Mouse (Mus musculus) gastrocnemius, postnatal 4 days (tissue): Measurements from ENCODE around the gene Glis3. TPM values are rescaled to one million over a fixed set of nuclear protein-coding genes. Genes with fewer than 3 reads are reported as not detected.

ENCODE experiments used
- DNase-seq, 2 experiments: peaks; one replicate each; pipeline ENCODE4 v3.0.0; 2021 to 2022; ENCODE audit warnings: low spot score in 2 of 2, mixed read lengths in 2 of 2
- total RNA-seq, 2 experiments: library from RNA; stranded (reverse); gene quantifications; 2 replicates each; pipeline ENCODE4 v1.2.3; 2021

The Glis3 gene
- total RNA-seq, 2 experiments from 2014 or later: 3.6 to 4.7 TPM

- no peak for DNase-seq
These were observed 85.7 kb downstream of the Glis3 start for GRCm38 (mm10) chr19:28594215-28594614.

DNA sequence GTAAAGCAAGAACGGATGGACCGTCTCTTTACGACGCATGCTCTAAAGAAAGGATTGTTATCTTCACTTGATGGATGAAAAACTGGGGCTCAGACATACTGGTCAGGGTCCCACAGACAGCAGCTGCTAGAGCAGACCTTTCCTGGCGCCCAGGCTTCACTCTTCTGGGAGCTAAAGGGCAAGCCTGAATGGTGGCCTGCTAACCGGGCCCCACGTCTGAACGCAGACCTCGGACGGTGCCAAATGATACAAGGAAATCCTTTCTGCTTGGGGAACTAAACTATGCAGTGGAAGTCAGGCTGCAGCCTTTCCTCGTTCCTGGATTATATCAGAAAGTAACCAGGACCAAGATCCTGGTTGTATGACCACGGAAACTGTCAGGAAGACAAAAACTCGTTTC, 86.9 kb downstream of the Glis3 start:
- DNase-seq: no peak

- no peak for DNase-seq
These were observed 88.0 kb downstream of the Glis3 start for GRCm38 (mm10) chr19:28591736-28592477.

GRCm38 (mm10) chr19:28580499-28580898, 99.4 kb downstream of the Glis3 start:
- DNase-seq: no peak

- no peak for DNase-seq
These were observed 100.0 kb downstream of the Glis3 start for GRCm38 (mm10) chr19:28579724-28580375.

DNA sequence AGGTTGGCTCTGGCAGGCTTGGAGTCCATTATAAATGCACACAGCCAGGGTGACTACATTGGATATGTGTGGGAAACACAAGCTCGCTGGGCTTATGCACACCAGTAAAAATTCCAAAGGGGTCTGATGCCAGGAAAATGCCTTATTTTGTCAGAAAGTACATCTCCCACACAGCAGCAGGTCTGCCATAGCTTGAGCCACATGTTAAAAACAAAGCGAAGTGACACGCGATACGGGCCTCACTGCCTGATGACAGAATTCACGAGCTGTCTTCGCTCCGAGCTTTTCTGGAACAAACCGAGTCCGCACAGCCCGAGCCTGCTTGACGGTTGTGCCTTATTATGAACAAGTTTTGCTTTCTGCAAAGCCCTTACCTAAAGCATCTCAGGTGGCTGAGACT, 102.9 kb downstream of the Glis3 start:
- no peak for DNase-seq

GRCm38 (mm10) chr19:28576619-28577018, 103.3 kb downstream of the Glis3 start:
- no peak for DNase-seq

DNA sequence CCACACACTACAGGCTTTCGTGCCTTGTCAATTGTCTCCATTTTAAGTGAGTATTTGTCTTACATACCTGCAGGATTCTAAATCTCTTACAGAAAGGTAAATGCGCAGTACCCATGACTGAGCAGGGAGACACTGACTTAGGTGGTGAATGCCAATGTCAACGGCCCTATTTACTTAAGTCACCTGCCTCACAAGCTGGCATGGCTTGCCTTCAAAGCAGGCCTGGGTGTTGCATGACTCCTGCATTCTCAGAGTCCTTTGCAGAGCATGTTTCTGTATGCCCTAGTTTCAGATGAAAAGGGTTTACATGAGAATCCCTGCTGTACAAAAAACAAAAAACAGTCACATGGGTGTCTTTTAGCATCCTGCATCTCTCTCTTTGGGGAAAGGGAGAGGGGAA, 106.2 kb downstream of the Glis3 start:
- DNase-seq: no peak

- DNase-seq: no peak
These were observed 110.0 kb downstream of the Glis3 start for GRCm38 (mm10) chr19:28569856-28570255.

DNA sequence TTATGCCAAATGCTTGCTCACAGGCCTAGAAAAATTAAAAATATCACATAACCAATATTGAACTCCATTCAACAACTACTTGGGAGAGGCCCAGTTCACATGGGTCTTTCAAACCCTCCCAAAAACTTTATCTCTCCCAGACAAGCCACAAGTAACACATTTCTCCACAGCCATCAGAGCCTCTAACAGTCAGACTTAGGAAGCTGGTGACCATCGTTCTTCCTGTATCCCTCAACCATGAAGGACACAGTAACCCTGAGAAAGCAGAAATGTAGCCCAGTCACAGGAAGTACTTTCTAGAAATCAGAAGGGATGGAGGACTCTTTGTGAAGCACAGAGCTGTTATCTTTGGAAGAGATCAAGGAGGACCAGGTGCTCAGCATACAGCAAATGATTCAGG, 112.8 kb downstream of the Glis3 start:
- DNase-seq: no peak

DNA sequence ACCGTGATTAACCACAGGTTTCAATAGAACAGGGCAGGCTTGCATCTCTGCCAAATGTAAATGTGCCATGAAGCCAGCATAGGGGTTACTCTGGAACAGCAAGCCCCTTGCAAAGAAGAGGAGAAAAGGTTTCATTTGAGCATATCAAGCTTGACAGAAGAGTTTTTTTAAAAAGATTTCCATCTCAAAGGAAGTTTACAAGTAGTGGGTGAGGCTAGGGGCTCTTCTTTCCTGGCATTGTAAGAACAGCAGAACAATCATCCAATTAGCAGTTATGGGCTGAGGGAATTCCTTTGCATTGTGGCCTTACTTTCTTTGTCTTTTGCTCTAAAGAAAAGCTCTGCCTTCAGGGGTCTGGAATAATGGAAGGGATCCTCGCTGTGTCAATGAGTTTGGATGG, 113.3 kb downstream of the Glis3 start:
- DNase-seq: no peak

DNA sequence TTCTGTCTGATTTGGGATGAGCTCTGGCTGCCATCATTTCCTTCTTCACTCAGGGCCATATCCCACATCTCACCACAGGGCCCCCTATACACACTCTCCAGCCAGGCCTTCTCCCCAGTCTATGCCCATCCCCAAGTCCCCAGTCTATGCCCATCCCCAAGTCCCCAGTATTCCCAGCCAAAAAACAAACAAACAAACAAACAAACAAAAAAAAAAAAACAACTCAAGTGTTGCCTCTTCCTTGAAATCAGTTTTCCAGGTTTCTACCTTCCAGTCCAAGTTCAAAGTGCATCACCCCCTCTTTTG, 118.2 kb downstream of the Glis3 start:
- DNase-seq: no peak

DNA sequence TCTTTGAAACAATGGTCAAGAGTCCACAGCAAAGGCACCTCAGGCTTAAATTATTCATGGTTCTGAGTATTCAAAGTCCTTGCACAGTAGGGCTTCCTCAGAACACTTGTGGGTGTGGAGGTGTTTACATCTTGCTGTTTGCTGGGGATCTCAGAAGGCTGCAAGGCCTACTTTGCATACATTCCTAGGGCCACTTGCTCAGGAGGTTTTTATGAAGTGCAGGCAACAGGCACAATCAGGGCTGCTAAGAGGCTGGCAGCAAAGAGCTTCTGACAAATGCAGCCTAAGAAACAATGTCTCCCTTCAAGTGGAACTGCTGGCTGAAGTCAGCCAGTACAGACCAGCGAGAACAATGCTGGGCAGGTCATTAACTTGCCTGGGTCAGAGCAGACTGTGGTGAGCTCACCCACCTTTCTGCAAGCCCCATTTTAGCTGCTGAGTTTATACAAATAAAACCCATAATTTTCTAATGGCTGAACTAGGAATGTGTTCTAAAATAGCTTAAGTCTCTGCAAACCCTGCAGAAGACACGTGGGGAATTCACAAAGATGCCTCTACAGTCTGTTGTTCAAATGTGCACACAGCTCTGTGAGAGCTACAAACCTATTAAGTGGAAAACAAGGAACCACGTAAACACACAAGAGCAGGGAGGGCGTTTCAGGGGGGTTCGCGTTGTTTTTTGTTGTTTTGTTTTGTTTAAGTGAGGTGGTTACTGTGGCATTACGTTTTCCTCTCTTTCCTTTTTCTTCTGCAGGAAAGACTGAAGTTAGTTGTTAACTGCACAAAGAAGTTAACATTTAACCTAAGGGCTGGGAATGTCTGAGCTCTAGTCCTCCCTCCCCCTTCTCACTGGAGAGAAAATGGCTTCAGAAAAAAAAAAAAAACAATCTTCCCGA, 118.8 kb downstream of the Glis3 start:
- DNase-seq: no peak

DNA sequence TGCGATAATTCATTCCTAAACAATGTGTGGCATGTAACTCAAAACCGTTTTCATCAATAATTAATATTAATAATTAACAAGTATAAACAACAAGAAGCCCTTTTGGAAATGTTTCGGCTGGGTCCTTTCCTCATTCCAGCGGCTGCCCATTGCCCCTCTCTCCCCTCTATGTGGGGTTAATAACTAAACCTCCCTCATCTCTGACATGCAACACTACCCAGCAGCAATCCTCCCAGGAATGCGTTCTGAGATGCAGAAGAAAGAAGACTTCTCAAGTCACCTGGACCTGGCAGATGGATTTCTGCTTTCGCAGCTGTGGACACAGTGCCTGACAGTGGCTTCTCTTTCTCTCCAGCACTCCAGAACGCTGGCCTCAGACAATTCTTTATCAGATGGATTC, 120.0 kb downstream of the Glis3 start:
- DNase-seq: no peak

DNA sequence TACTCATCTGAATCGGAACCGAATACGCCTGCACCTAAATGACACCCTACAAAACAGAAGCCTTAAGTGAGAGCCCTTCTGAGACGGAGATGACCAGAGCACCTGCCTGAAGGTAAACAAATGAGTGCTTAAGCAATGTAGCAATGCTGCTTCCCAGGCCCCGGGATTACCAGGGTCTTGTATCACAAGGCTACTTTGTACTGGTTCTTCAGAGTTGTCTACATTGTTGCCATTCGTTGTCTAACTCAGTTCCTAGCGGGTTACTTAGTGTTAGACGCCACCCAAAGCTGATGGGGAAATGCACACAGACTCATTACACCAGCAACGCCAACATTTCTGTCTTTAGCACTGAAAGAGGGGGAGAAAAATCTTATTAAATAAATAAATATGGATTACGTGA, 120.5 kb downstream of the Glis3 start:
- no peak for DNase-seq

- no peak for DNase-seq
These were observed 121.2 kb downstream of the Glis3 start for GRCm38 (mm10) chr19:28558661-28559060.

DNA sequence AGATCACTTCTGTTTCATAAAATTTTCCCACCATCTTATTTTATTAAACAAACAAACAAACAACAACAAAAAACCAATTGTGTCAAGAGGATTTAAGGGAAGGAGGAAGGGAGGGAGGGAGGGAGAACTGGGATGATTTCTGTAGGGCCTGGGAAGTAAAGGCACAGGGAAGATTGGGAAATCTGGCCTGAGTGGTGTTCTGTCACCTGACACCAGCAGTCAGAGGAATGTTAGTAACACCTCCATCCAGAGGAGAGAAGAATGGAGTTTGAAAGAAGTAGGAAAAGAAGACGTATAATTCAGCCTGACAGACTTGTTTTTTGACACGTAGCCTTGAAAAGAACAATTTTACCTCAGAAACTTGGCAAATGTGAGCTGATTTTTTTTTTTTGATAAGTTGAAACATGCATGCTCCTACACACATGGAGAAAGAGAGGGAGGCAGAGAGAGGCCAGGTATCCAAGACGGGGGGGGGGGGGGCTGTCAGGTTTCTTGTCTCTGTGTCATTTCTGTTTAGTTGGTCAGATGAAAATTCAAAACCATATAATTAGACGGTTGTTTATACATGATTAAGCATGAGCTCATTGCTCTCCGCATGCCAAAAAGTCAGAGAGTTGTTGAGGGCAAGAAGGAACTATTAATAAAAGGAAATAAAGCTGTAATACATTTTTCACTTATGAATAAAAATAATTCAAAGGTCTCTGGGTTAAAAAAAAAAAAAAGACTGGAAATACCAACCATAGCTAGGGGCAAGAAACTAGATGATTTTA, 122.1 kb downstream of the Glis3 start:
- no peak for DNase-seq

DNA sequence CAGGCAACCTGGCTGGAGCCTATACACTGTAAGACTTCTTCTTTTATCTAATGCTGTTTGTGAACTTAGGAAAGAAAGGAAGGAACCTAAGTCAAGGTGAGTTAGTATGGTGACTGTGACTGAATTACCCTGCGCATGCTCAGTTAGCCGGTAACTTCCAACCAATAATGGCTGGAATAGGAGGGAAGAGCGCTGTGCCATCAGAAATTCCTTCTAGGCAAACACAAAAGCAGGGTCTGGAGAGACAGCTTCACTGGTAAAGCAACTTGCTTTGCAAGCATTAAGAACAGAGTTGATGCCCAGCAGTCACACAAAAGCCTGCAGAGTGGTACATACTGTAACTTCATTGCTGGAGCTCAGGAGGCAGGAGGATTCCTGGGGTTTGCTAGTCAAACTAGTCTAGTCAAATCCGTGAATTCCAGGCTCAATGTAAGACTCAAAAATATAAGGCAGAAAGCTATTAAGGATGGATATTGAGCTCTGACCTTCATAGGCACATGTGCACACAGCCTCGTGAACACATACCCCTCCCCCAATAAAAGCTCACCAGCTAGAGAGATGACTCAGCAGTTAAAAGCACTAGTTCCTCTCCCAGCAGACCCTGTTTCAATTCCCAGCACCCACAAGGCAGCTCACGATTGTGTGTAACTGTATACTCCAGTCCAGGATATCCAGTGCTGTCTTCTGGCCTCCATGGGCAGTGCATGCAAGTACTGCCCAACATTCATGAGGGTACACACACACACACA, 124.5 kb downstream of the Glis3 start:
- no peak for DNase-seq

- DNase-seq: no peak
These were observed 129.3 kb downstream of the Glis3 start for GRCm38 (mm10) chr19:28550611-28551010.

- no peak for DNase-seq
These were observed 132.9 kb downstream of the Glis3 start for GRCm38 (mm10) chr19:28546933-28547332.

- DNase-seq: no peak
These were observed 134.4 kb downstream of the Glis3 start for GRCm38 (mm10) chr19:28545493-28545892.
